Mouse (Mus musculus): ENCODE measurements at regions not wholly inside any gene's neighbourhood (a gene's known extent, or its start where the extent isn't known, plus 50 kb on each side); places are given as distances from the start of the nearest gene placed in this dataset.

- intact Hi-C loops (cut with DNase I) = no loop called here
- no peak for DNase-seq
- Histone ChIP-seq H3K4me3 (no peak overlapping the region), H3K27ac (no peak overlapping the region)
- TF ChIP-seq CTCF (IDR thresholded peaks at IDR 0.05) = no peak
Observed at GRCm38 (mm10) chr3:20892916-20893430, 526.0 kb upstream of the Agtr1b start.

GRCm38 (mm10) chr3:20864241-20864640 lies 497.3 kb upstream of the Agtr1b start:
- Histone ChIP-seq H3K4me3 (no peak overlapping the region), H3K27ac (no peak overlapping the region)
- intact Hi-C loops (cut with DNase I) = no loop called here
- no peak for DNase-seq
- TF ChIP-seq CTCF (IDR thresholded peaks at IDR 0.05) = no peak

- TF ChIP-seq CTCF (IDR thresholded peaks at IDR 0.05) = no peak
- intact Hi-C loops (cut with DNase I) = no loop called here
- no peak overlapping the region for H3K4me3 ChIP-seq
- no peak overlapping the region for H3K27ac ChIP-seq
- DNase-seq = no peak
Observed at GRCm38 (mm10) chr3:20831038-20831437, 464.1 kb upstream of the Agtr1b start.

- Histone ChIP-seq H3K4me3 (no peak overlapping the region), H3K27ac (no peak overlapping the region)
- no peak for TF ChIP-seq CTCF (IDR thresholded peaks at IDR 0.05)
- intact Hi-C loops (cut with DNase I) = no loop called here
- DNase-seq = no peak
Observed at GRCm38 (mm10) chr3:20829391-20829790, 462.4 kb upstream of the Agtr1b start.

- intact Hi-C loops (cut with DNase I) = no loop called here
- DNase-seq = no peak
- no peak overlapping the region for H3K4me3 ChIP-seq
- TF ChIP-seq CTCF (IDR thresholded peaks at IDR 0.05) = no peak
- no peak overlapping the region for H3K27ac ChIP-seq
Observed at GRCm38 (mm10) chr3:20828811-20829210, 461.8 kb upstream of the Agtr1b start.

- no peak for DNase-seq
- intact Hi-C loops (cut with DNase I) = no loop called here
- Histone ChIP-seq H3K4me3 (no peak overlapping the region), H3K27ac (no peak overlapping the region)
- no peak for TF ChIP-seq CTCF (IDR thresholded peaks at IDR 0.05)
Observed at GRCm38 (mm10) chr3:20825661-20826334, 458.8 kb upstream of the Agtr1b start.

GRCm38 (mm10) chr3:20822226-20822625 lies 455.2 kb upstream of the Agtr1b start:
- intact Hi-C loops (cut with DNase I) = no loop called here
- peak overlapping the region; percentile 51 for H3K4me3 ChIP-seq
- peak overlapping the region; percentile 76 for H3K27ac ChIP-seq
- peak; percentile 53 for DNase-seq
- no peak for TF ChIP-seq CTCF (IDR thresholded peaks at IDR 0.05)

GRCm38 (mm10) chr3:20821712-20822111 lies 454.7 kb upstream of the Agtr1b start:
- intact Hi-C loops (cut with DNase I) = no loop called here
- no peak for TF ChIP-seq CTCF (IDR thresholded peaks at IDR 0.05)
- no peak for DNase-seq
- Histone ChIP-seq H3K4me3 (peak overlapping the region; percentile 51), H3K27ac (peak overlapping the region; percentile 76)

GRCm38 (mm10) chr3:20820047-20820446 lies 453.1 kb upstream of the Agtr1b start:
- TF ChIP-seq CTCF (IDR thresholded peaks at IDR 0.05) = no peak
- no peak for DNase-seq
- intact Hi-C loops (cut with DNase I) = no loop called here
- Histone ChIP-seq H3K4me3 (no peak overlapping the region), H3K27ac (no peak overlapping the region)

- no peak for DNase-seq
- H3K27ac ChIP-seq = no peak overlapping the region
- H3K4me3 ChIP-seq = no peak overlapping the region
- intact Hi-C loops (cut with DNase I) = no loop called here
- no peak for TF ChIP-seq CTCF (IDR thresholded peaks at IDR 0.05)
Observed at GRCm38 (mm10) chr3:20819586-20819985, 452.6 kb upstream of the Agtr1b start.

- no peak for DNase-seq
- intact Hi-C loops (cut with DNase I) = no loop called here
- Histone ChIP-seq H3K27ac (no peak overlapping the region), H3K4me3 (no peak overlapping the region)
- no peak for TF ChIP-seq CTCF (IDR thresholded peaks at IDR 0.05)
Observed at GRCm38 (mm10) chr3:20816613-20817012, 449.6 kb upstream of the Agtr1b start.

GRCm38 (mm10) chr3:20794256-20794655 lies 427.3 kb upstream of the Agtr1b start:
- peak; percentile 75 for DNase-seq
- TF ChIP-seq CTCF (IDR thresholded peaks at IDR 0.05) = no peak
- intact Hi-C loops (cut with DNase I) = loop anchor here (10.0 kb wide), 1 partner anchor 129 kb away; no protein-coding TSS in a partner anchor

GRCm38 (mm10) chr3:20792503-20792902 lies 425.5 kb upstream of the Agtr1b start:
- no peak for TF ChIP-seq CTCF (IDR thresholded peaks at IDR 0.05)
- H3K4me3 ChIP-seq = no peak overlapping the region
- DNase-seq = peak; percentile 60
- H3K27ac ChIP-seq = peak overlapping the region; percentile 21; the same call in 1 of the 2 replicates
- intact Hi-C loops (cut with DNase I) = loop anchor here (10.0 kb wide), 1 partner anchor 128 kb away; no protein-coding TSS in a partner anchor

More at GRCm38 (mm10) chr3:20794256-20794655, 427.3 kb upstream of the Agtr1b start:
- H3K4me3 ChIP-seq = no peak overlapping the region
- H3K27ac ChIP-seq = peak overlapping the region; percentile 70

- intact Hi-C loops (cut with DNase I) = no loop called here
- no peak for DNase-seq
- Histone ChIP-seq H3K27ac (no peak overlapping the region), H3K4me3 (no peak overlapping the region)
- no peak for TF ChIP-seq CTCF (IDR thresholded peaks at IDR 0.05)
Observed at GRCm38 (mm10) chr3:20777883-20778282, 410.9 kb upstream of the Agtr1b start.

Measured in gastrocnemius, adult 2 months (tissue).